Mouse (Mus musculus) right cerebral cortex, postnatal 10 days (tissue): ENCODE measurements around the gene Olfr1294.

Experiments used
- DNase-seq, 2 experiments: peaks; one replicate each; pipeline ENCODE4 v3.0.0; 2021; ENCODE audit warnings: low spot score in 2 of 2

Olfr1294 gene

GRCm38 (mm10) chr2:111540191-111540590 is at the start of gene Olfr1294:
Gene Olfr1294 (minus strand): TSS chr2:111540291.
- DNase-seq = no peak

DNA sequence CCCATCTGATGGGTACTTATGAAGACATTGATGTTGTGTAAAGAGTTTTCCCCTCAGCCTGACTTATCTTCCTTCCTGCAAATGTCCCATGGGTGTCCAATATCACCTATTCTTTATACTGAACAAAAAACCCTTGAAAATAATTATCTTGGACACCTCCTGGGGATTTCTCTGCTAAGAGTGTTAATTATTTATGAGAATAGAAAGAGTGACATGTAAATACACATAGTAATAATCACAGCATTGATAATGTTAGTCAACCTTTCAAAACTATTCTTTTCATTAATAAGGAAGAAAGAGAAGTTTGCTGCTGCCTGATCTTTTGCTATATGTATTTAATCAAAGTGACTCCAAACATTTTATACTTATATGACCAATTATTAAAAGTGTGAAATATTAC is 29.5 kb upstream of the Olfr1294 start, which contains the start of gene Olfr1295:
Gene Olfr1295, minus strand, starts transcription at position 101 of the 400 bp plus-strand sequence.
- no peak for DNase-seq

DNA sequence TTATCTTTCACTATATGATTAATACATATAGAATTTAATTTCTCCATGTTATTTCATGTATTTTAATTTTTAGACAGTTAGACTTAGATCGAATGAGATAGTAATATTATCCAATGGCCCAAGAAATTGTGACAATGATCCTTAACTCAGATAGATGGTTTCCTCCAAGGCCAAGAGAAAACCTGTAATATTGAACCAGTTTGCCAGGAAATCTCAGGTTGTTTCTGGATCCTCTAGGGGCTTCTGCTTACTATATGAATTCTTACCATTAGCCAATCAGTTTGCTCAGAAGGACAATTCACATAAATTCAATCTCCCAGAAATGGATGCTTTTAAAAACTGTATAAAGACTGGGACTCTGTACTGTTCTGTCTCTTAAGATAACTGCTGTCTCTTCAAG is 15.2 kb downstream of the Olfr1294 start, which contains the start of gene Olfr1293-ps:
Gene Olfr1293-ps, plus strand, starts transcription at position 301 of the 400 bp plus-strand sequence.
- DNase-seq = no peak

- no peak for DNase-seq
These were observed 22.6 kb downstream of the Olfr1294 start for GRCm38 (mm10) chr2:111517451-111517850.

GRCm38 (mm10) chr2:111496880-111497279 is 43.2 kb downstream of the Olfr1294 start, which contains the start of gene Olfr1291-ps1:
Gene Olfr1291-ps1 (plus strand): TSS chr2:111497180.
- no peak for DNase-seq

DNA sequence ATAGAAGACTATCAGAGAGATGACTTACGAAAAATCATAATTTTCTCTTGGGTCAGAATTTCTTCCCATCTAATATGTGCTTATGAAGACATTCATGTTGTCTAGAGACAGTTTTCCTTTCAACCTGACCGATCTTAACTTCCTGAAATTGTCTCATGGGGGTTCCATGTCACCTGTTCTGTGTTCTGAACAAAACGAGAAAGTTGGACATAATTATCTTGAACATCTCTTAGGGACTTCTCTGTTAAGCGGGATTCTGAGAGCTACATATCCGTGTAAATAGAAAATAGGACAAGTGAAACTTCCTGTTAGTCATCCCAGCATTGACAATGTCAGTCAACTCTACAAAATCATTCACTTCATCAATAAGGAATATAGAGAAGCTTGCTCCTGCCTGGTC is 46.4 kb downstream of the Olfr1294 start, which contains the start of gene Olfr1290:
Gene Olfr1290, minus strand, starts transcription at position 101 of the 400 bp plus-strand sequence.
- DNase-seq = no peak
